Mouse (Mus musculus) adrenal gland (tissue): ENCODE results near the gene Gpr155.

Experiments used
- intact Hi-C: fragments of 180-260 bp; cut with DNase I; formaldehyde crosslinking; loops from one replicate; pipeline ENCODE4 v1.15.1; 2025
- long read RNA-seq, 2 experiments: library from polyadenylated mRNA; unstranded; transcript quantifications; one replicate each; pipeline ENCODE4 v2.0.0; 2020; ENCODE audit warnings: borderline replicate concordance in 1 of 2; ENCODE audit not compliant: insufficient replicate concordance in 1 of 2

Gene Gpr155
- long read RNA-seq, experiment 1, full-length matches to known transcripts = 1 of 2 reads
- long read RNA-seq, experiment 1, partial matches to known transcripts = 0 of 2 reads
- long read RNA-seq, experiment 1, other reads (novel, unspliced or antisense) = 1 of 2 reads
- long read RNA-seq, experiment 2, partial matches to known transcripts = 0 of 1 reads
- long read RNA-seq, experiment 2, other reads (novel, unspliced or antisense) = 1 of 1 reads

- intact Hi-C loops = loop anchor here (10.0 kb wide), 1 partner anchor 72 kb away; the partner anchor contains the start of genes Cir1 and Scrn3
These were observed at the start of gene Gpr155 for GRCm38 (mm10) chr2:73386356-73387046. TSS of gene Gpr155 (minus strand) at chr2:73386572.

- intact Hi-C loops = no loop called here
These were observed 49.5 kb upstream of the Gpr155 start for GRCm38 (mm10) chr2:73435847-73436246.

GRCm38 (mm10) chr2:73431959-73432396 is 45.6 kb upstream of the Gpr155 start:
- intact Hi-C loops = no loop called here

- intact Hi-C loops = no loop called here
These were observed 42.6 kb upstream of the Gpr155 start for GRCm38 (mm10) chr2:73428803-73429468.

- intact Hi-C loops = no loop called here
These were observed 40.9 kb upstream of the Gpr155 start for GRCm38 (mm10) chr2:73427293-73427692.

GRCm38 (mm10) chr2:73425822-73426221 is 39.5 kb upstream of the Gpr155 start:
- intact Hi-C loops = no loop called here

- intact Hi-C loops = no loop called here
These were observed 33.4 kb upstream of the Gpr155 start for GRCm38 (mm10) chr2:73419730-73420129.

GRCm38 (mm10) chr2:73419285-73419684 is 32.9 kb upstream of the Gpr155 start:
- intact Hi-C loops = no loop called here

GRCm38 (mm10) chr2:73415892-73416291 is 29.5 kb upstream of the Gpr155 start:
- intact Hi-C loops = no loop called here

- intact Hi-C loops = no loop called here
These were observed 23.7 kb upstream of the Gpr155 start for GRCm38 (mm10) chr2:73410076-73410475.

GRCm38 (mm10) chr2:73407662-73408061 is 21.3 kb upstream of the Gpr155 start:
- intact Hi-C loops = loop anchor here (10.0 kb wide), 1 partner anchor 243 kb away; no protein-coding TSS in a partner anchor

GRCm38 (mm10) chr2:73406336-73406915 is 20.1 kb upstream of the Gpr155 start:
- intact Hi-C loops = loop anchor here (10.0 kb wide), 1 partner anchor 242 kb away; no protein-coding TSS in a partner anchor

GRCm38 (mm10) chr2:73404980-73405379 is 18.6 kb upstream of the Gpr155 start:
- intact Hi-C loops = loop anchor here (10.0 kb wide), 1 partner anchor 240 kb away; no protein-coding TSS in a partner anchor

- intact Hi-C loops = loop anchor here (10.0 kb wide), 1 partner anchor 240 kb away; no protein-coding TSS in a partner anchor
These were observed 18.1 kb upstream of the Gpr155 start for GRCm38 (mm10) chr2:73404442-73404841.

- intact Hi-C loops = loop anchor here (10.0 kb wide), 1 partner anchor 239 kb away; no protein-coding TSS in a partner anchor
These were observed 17.1 kb upstream of the Gpr155 start for GRCm38 (mm10) chr2:73403385-73404013.

GRCm38 (mm10) chr2:73401689-73402088 is 15.3 kb upstream of the Gpr155 start:
- intact Hi-C loops = loop anchor here (10.0 kb wide), 1 partner anchor 237 kb away; no protein-coding TSS in a partner anchor

- intact Hi-C loops = no loop called here
These were observed 11.1 kb upstream of the Gpr155 start for GRCm38 (mm10) chr2:73397476-73397875.

- intact Hi-C loops = no loop called here
These were observed 10.5 kb upstream of the Gpr155 start for GRCm38 (mm10) chr2:73396828-73397325.

GRCm38 (mm10) chr2:73395516-73395915 is 9.1 kb upstream of the Gpr155 start:
- intact Hi-C loops = no loop called here

GRCm38 (mm10) chr2:73394476-73394875 is 8.1 kb upstream of the Gpr155 start:
- intact Hi-C loops = no loop called here

- intact Hi-C loops = no loop called here
These were observed 6.4 kb upstream of the Gpr155 start for GRCm38 (mm10) chr2:73392772-73393171.
